Mouse (Mus musculus): ENCODE measurements around the gene Cry1.

The Cry1 gene

DNA sequence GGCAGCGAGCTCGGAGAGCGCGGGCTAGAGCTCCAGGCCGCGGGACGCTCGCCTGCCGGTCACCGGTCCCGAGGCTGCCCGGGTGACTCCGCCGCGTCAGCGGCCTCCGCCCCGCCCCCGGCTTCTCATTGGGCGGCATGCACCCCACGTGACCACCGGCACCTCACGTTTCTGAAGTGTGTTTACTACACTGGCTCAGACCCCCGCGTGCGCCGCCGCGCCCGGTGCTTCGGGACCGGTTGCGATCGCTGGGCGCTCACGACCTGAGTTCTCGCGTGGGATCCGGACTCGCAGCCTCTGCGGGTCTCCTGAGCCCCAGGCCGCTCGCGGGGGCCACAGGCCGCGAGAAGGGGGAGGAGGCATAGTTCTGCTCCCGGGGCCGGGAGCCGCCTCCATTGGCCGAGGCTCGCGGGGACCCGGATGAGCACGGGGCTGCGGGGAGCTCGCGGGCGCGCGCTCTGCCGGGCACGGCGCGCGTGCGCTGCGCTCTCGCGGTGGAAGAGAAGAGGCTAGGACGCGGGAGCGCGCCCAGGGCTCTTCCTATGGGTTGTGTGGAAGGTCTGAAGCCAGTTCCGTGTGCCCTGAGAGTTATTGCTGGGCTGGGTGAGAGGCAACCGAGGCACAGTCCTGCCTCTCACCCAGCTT lies at the start of gene Cry1:
TSS of gene Cry1 (minus strand) at position 101 of the 645 bp plus-strand sequence.
- DNase-seq (ENCODE audit: extremely low read depth, low read depth, low spot score), result no peak

DNA sequence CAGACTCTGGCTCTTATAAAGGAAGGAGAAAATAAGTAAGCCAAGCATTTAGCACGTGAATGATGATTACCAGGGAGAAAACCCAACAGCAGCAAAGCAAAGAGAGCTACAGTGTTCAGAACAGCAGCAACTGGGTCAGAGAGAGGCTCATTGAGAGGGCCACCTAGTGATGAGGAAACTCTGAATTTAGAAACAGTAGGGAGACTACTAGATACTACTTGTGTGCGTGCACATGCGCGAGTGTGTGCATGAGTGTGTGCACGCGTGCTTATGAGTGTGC lies 36.8 kb upstream of the Cry1 start:
- no peak for DNase-seq (ENCODE audit: extremely low read depth, low read depth, low spot score)

DNA sequence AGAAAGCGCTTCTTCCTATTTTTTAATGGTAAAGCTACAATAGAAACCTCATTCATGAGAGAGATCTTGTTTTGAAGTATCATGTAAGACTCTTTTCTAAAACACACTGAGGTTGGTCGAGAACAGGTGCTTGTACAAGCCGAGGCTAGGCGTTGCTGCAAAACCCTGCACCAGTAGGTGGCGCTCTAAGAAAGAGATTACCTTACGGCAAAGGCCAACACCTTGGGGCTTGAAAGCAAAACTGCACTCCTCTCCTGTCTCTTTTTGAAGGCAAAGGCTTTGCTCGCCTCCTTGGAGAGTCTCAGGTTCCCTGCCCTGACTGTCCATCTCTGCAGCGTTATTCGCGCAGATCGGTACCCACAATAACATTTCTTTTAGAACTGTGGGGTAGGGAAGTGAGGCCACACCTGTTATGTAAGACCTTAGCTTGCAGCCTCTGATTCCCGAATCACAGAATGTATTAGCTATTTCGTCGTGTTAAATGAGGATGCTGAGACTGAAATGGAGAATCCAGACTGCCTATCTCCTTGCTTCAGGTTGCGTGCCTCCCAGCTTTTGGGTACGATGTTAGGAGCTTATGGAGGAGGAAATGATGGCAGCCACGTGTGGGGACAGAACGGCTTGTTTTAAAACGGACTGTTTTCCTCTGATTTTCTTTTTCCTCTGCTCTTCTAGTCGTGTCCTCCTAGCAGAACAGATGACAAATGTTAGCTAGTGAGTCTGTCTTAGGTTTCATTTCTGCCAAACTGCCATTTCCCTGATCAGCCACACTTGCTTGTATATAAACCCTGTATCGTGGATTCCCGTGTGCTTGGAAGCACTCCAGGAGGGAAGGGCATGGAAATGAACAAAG lies 36.3 kb upstream of the Cry1 start:
- DNase-seq (ENCODE audit: extremely low read depth, low read depth, low spot score), result no peak

DNA sequence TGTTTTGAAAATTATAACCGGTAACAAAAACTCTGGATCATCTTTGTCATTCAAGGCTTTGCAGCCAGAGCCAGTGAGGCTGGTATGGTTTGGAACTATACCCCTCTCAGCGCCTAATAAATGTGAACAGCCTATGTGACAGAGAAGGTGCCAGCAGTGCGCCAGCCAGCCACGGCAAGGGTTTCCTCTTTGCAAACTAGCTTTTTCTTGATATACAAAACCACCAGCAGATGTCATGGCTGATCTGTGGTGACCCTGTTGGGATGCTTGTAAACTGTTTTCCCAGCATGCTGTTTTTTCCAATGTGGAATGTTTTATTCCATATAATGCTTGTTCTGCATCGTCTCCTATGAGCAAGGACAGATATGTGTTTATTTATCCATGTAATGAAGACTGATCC lies 30.0 kb upstream of the Cry1 start:
- DNase-seq (ENCODE audit: extremely low read depth, low read depth, low spot score), result no peak

DNA sequence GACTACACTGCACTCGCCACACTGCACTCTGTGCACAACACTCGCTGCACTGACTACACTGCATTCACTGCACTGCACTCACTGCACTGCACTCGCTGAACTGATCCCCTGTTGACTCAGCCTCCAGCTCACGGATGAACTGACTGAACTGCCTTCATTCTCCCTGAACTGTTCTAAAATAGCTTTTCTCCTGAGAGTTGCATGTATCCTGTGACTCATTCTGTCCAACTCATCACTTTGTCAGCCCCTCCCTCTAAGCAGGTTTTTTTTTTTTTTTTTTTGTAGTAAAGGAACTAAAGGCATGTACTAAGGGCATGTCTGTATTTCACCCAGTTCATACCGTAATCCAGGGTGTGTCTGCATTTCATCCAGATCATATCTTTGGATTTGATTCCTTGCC lies 26.8 kb upstream of the Cry1 start:
- DNase-seq (ENCODE audit: extremely low read depth, low read depth, low spot score), result no peak

DNA sequence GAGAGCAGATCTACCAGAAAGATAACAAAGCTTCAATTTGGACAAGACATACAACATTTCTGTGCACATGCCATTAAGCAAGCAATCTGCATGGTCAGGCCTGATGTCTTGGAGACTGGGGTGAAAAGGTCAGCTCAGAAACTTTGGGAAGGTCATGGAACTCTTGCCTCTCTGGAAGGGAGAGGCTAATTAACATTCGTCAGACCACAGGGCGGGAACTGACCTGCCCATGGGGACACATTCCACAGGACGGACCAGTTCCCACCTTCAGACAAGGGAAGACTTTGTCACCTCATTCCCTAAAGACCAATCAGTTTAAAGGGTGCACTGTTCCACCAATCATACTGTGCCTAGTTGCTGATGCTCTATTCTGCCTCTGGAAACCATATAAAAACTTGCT lies 25.3 kb upstream of the Cry1 start:
- no peak for DNase-seq (ENCODE audit: extremely low read depth, low read depth, low spot score)

DNA sequence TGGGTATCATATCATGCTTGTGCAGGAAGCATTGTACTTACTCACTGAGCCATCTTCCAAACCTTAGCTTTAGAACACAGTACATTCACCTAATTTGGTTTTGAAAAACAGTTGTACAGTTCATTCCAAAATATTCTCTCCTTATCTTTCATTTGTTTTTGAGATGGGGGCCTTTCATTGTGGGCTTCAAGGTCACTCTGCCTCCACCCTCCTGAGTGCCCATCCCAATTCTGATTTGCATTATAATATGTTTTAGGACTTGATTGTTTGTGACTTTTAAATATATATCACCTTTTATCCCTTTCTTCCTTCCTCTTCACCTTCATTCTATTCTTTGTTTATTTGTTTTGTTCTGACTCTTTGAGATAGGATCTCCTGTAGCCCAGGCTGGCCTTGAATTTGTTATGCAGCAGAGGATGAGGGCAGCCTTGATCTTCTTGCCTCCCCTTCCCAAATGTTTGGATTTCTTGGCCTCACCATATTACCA lies 24.3 kb upstream of the Cry1 start:
- DNase-seq (ENCODE audit: extremely low read depth, low read depth, low spot score), result no peak

DNA sequence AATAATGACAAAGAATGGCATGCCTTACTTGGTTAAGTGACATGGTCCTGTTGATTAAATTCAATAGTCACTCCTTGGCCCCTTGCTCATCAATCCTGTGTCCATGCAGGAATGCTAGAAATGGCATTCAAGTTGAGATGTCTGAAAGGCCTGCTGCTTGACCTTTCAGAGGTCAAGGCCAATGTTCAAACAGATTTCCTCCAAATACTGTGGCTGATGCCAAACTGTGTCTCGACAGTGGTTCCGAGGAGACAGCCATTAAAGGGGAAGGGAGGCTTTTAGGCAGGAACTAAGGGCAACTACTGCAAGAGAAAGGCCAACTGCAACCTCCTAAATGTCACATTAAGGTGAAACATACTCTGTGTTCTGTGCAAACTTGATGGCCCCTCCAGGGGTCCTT lies 20.5 kb upstream of the Cry1 start:
- no peak for DNase-seq (ENCODE audit: extremely low read depth, low read depth, low spot score)

DNA sequence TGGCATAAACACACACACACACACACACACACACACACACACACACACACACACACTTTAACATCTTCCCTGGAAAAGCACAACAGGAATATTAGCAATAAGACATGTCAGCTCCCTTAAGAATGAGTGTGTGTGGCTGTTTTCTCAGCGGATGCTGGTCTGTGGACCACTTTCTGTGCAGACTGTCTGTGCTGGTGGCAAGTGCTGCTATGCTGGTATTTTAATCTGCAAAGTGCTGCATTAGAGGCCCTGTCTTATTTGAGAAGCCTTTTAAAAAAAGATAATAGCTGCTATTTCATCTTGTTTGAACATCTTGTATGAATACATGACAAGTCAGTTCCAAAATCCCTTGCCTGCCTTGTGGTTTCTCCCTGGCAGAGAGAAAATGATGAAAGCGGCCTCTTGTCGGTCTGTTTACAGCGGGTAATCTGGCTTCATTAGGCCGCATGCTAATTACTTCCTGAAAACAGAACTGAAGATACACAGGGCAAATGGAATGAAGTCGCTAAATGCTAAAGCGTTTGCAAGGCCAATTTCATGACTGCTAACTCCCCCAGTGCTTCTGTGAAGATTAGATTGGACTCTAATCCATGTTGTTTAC lies 19.5 kb upstream of the Cry1 start:
- DNase-seq (ENCODE audit: extremely low read depth, low read depth, low spot score), result no peak

DNA sequence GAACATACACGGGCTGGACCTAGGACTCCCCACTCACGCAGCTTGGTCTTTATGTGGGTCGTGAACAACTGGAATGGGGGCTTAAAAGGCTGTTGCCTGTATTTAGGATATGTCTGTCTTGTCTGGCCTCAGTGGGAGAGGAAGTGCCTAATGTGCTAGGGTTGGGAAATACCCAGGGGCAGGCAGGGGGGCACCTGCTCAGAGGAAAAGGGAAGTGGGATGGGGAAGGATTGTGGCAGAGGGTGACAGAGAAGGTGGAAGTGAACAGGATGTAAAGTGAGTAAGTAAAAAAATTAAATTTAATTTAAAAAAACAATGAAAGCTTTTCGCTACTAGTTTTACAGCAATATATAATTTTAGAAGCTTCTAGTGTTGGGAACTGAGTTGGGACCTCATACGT lies 9.7 kb upstream of the Cry1 start:
- DNase-seq (ENCODE audit: extremely low read depth, low read depth, low spot score), result no peak

DNA sequence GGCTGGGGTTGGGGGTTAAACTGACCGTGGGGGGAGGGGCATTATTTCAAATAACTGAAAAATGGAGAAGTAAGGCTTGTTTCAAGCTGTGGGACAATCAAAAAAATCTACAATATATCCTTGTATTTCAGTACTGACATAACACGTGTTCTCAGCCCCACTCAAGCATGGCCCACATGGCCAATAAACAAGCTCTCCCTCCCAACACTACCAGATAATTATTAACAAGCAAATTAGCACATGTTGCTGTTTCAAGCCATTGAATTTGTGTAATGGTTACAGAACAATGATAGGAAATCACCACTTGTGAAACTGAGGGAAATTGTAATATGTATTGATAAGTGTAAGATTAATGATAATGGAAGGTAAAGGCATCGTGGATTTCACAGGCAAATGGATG lies 8.5 kb upstream of the Cry1 start:
- no peak for DNase-seq (ENCODE audit: extremely low read depth, low read depth, low spot score)

DNA sequence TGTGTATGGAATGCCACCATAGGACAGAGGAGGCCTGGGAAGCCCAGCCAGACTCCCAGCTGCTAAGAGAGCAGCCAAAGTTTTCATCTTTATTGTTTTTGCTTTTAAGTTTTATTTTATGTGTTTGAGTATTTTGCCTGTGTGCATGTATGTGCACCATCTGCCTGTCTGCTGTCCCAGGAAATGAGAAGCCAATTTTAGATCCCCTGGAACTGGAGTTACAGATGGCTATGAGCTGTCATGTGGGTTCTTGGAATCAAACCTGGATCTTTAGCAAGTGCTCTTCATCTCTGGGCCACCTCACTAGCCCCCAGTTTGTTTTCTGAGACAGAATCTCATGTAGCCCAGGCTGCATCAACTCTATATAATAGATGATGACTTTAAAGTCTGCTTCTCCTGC lies 5.8 kb upstream of the Cry1 start:
- no peak for DNase-seq (ENCODE audit: extremely low read depth, low read depth, low spot score)

DNA sequence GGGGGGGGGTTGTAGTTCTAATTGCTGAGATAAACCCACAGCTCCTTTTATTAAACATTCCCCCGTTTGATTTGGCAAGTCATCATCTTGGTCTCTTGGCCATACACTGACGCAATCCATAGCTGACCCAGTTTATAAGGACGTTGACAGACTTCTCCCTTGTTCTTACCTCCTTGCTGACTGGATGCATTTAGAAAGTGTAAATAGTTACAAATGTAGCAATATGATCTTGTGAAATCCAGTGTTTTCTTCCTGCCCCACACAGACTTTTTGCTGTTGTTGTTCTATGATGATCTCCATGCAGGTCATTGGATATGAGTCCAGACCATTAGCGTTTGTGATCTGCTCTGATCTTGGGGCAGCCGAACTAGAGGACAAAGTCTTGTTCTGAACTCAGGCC lies 5.1 kb upstream of the Cry1 start:
- no peak for DNase-seq (ENCODE audit: extremely low read depth, low read depth, low spot score)

DNA sequence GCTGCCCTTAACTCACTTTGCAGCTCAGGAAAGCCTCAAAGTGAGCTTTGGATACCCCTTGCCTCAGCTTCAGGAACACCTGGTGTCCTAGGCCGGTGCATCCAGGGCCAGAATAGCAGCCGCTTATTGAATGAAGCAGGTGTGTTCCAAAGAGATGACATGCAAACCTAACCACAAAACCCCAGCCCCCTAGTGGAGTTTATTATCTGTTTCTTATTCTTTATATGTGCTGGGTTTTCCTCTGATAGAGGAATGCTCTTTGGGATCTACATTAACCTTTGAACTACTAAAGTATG lies 1.6 kb upstream of the Cry1 start:
- no peak for DNase-seq (ENCODE audit: extremely low read depth, low read depth, low spot score)

DNA sequence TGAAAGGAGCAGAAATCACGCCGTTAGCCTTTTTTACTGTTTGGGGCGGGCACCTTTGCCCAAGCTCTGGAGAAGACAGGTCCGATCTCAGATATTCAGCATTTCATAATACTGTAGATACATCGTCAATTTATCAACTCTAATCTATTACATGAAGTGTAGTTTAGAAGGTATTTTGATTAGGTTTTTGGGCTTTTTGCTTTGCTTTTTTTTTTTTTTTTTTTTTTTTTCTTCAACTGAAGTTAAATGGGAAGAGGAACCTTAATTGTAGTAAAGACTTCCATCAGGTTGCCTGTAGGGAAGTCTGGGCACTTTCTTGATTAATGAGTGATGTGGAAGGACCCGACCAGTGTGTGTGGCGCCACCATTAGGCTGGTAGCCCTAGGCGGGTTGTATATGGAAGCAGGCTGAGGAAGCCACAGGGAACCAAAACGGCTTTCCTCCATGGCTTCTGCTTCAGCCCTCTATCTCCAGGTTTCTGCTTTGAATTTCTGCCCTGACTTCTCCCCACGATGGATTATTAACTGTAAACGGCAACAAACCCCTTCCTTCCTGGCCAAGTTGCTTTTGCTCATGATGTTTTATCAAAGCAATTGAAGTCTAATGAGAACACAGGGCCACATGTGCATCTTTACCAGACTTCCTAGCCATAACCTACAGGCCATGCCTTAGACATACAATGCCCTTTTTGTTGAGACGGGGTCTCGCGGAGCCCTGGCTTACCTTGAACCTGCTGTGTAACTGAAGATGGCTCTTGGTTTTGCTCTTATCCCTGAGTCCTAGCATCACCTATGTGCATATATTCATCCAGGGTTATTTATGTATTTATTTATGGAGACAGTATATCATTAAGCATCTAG lies 1.0 kb upstream of the Cry1 start:
- DNase-seq (ENCODE audit: extremely low read depth, low read depth, low spot score), result no peak

DNA sequence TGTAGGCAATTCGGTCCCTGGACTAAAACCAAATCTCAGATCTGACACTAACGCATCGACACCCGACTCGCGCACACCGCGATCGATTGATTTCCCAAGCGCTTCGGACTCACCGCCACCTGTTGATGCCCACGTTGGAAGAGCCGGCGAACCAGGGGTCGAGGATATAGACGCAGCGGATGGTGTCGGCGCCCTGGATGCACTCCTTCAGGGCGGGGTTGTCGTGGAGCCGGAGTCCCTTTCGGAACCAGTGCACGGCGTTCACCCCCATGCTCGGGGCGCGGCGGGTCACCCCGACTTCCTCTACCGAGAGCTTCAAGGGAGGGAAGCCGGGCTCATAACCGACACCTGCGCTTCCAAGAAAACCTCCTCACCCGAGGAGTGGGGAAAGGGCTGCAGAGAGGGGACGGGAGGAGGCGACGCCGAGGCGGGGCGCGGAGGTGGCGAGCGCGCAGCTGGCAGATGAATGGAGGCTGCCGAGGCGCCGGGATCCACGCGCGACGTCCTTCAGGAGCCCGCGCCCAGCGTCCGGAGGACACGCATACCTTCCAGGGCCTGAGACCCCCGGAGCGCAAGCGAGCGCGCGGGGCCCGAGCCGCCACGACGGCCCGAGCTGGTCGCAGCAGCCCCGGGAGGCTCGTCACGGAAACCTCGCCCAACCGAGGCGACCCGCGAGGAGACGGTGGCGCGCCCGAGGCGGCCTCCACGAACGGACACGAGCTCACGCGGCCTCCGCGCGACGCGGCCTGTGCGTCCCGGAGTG lies 482 bp downstream of the Cry1 start:
- DNase-seq (ENCODE audit: extremely low read depth, low read depth, low spot score), result no peak

DNA sequence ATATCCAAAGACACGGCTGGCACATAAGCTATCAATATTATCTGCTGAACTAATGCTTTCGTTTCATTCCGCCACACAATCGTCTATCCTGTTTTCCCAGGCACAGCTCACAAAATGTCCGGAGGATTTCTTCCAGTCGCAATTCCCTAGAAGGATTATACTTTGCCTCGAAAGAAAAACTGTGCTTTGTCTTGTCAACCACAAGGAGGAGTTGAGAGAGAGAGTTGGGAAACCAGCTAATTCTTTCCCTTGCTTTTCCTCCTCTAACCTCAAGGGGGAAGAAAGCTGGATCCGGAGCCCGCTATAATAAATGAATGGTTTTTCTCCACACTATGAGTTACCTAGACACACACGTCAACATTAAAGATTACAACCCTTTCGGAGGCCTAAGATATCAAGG lies 1.2 kb downstream of the Cry1 start:
- DNase-seq (ENCODE audit: extremely low read depth, low read depth, low spot score), result no peak

DNA sequence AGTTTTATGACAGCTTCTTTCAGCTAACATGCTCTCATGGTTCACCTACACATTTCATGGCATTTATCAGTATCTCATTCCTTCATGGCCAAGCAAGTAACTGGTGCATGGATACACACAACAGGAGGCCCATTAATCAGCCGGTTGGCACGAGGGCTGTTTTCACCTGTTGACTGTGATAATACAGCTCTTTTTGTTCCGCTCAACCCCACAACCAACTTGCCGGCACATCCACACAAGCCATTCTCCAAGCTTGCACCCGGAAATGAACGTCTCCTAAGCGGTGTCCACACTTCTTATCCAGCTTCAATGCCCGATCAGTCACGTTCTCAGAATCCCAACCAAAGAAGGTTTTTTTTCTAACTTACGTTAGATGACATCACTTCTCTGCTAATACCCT lies 2.1 kb downstream of the Cry1 start:
- DNase-seq (ENCODE audit: extremely low read depth, low read depth, low spot score), result no peak

DNA sequence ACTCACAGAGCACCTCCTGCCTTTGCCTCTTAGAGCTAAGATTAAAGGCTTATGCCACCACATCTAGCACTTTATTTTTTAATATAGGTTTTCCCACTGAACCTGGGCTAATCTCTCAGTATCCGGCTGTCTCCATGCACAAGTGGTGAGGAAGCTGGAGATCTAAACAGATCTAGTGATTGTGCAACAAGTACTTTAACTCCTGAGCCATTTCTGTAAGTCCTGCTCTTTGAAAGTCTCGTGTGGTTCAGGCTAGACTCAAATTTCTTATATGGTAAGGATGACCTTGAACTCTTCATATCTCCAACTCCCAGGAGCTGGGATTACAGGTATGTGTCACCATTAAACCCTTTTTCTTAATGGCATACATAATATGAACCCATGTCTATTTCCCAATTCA lies 8.2 kb downstream of the Cry1 start:
- DNase-seq (ENCODE audit: extremely low read depth, low read depth, low spot score), result no peak

DNA sequence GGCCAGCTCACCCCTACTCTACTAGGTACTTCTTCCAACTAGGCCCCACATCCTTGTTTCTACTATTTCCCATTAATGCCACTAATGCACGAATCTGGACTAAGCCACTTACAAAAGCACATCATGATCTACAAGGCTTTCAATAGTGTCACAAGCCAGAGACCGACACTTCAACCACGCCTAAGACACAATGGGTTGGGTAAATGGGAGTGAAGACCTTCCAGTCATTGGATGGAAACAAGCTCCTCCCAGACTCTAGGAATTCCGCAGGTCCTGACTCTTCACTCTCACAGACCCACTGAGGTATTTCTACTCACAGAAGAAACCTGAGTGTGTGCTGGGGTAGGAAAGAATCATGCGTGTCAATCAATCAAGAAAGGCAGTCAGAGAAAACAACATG lies 19.6 kb downstream of the Cry1 start:
- no peak for DNase-seq (ENCODE audit: extremely low read depth, low read depth, low spot score)

DNA sequence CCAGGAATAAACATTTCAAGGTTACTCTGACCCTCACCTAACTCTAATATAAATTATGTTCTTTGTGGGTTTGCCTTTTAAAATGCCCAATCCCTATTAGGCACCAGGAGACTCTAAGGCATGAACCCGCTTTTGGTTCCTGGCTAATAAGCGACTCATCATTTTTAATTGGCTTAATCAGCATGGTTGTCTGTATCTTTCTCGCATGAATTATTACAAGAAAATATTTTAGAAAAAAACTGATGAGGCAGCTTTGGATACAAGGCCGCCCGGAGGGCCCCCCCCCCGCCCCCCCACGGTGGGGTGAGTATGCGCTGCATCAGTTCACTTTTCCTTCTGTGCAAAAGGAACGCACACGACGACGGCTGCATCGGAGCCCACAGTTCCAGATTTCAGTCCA lies 20.1 kb downstream of the Cry1 start:
- DNase-seq (ENCODE audit: extremely low read depth, low read depth, low spot score), result no peak

Measured in fat pad, adult 2 months (tissue).